Mouse (Mus musculus) regulatory T cell (primary cell): ENCODE measurements around the gene Upk1b.
"Not testable (repeated sequence)": the region's sequence is repeated elsewhere in the genome, so short reads cannot be mapped to it uniquely, and the experiment has no call there.

Experiments
- in situ Hi-C: fragments of 300-600 bp; cut with MboI, MseI; formaldehyde crosslinking; loops from one replicate; pipeline ENCODE4 v1.15.1; 2025; ENCODE audit warnings: high pct_unique_total_duplicates

Gene Upk1b

GRCm38 (mm10) chr16:38800091-38800490 lies at the start of gene Upk1b:
Gene Upk1b (minus strand): TSS chr16:38800328.
- in situ Hi-C loops, result no loop called here

- in situ Hi-C loops, result no loop called here
Measured at GRCm38 (mm10) chr16:38828649-38829048, 28.5 kb upstream of the Upk1b start, which contains the start of gene 4930435E12Rik. Gene 4930435E12Rik (minus strand): TSS chr16:38828749.

- in situ Hi-C loops, result loop anchor here (5.0 kb wide), 1 partner anchor 190 kb away; no protein-coding TSS in a partner anchor
Measured at GRCm38 (mm10) chr16:38812521-38812920, 12.4 kb upstream of the Upk1b start.

GRCm38 (mm10) chr16:38810196-38810595 lies 10.1 kb upstream of the Upk1b start:
- in situ Hi-C loops, result loop anchor here (5.0 kb wide), 1 partner anchor 188 kb away; no protein-coding TSS in a partner anchor

GRCm38 (mm10) chr16:38807796-38808195 lies 7.7 kb upstream of the Upk1b start:
- in situ Hi-C loops, result not testable (repeated sequence)

- in situ Hi-C loops, result no loop called here
Measured at GRCm38 (mm10) chr16:38798957-38799450, 1.1 kb downstream of the Upk1b start.

- in situ Hi-C loops, result no loop called here
Measured at GRCm38 (mm10) chr16:38793120-38793519, 7.0 kb downstream of the Upk1b start.

- in situ Hi-C loops, result no loop called here
Measured at GRCm38 (mm10) chr16:38789966-38790365, 10.2 kb downstream of the Upk1b start.

- in situ Hi-C loops, result no loop called here
Measured at GRCm38 (mm10) chr16:38789016-38789415, 11.1 kb downstream of the Upk1b start.

- in situ Hi-C loops, result no loop called here
Measured at GRCm38 (mm10) chr16:38785301-38785700, 14.8 kb downstream of the Upk1b start.

GRCm38 (mm10) chr16:38782524-38783067 lies 17.5 kb downstream of the Upk1b start:
- in situ Hi-C loops, result no loop called here

- in situ Hi-C loops, result no loop called here
Measured at GRCm38 (mm10) chr16:38781946-38782345, 18.2 kb downstream of the Upk1b start.

GRCm38 (mm10) chr16:38780960-38781572 lies 19.1 kb downstream of the Upk1b start:
- in situ Hi-C loops, result no loop called here

GRCm38 (mm10) chr16:38776342-38776741 lies 23.8 kb downstream of the Upk1b start:
- in situ Hi-C loops, result no loop called here

- in situ Hi-C loops, result no loop called here
Measured at GRCm38 (mm10) chr16:38774964-38775746, 25.0 kb downstream of the Upk1b start.

GRCm38 (mm10) chr16:38772906-38773496 lies 27.1 kb downstream of the Upk1b start:
- in situ Hi-C loops, result no loop called here

- in situ Hi-C loops, result no loop called here
Measured at GRCm38 (mm10) chr16:38771145-38771544, 29.0 kb downstream of the Upk1b start.

- in situ Hi-C loops, result no loop called here
Measured at GRCm38 (mm10) chr16:38769529-38769928, 30.6 kb downstream of the Upk1b start.

GRCm38 (mm10) chr16:38768386-38768785 lies 31.7 kb downstream of the Upk1b start:
- in situ Hi-C loops, result no loop called here

- in situ Hi-C loops, result no loop called here
Measured at GRCm38 (mm10) chr16:38767761-38768160, 32.4 kb downstream of the Upk1b start.

GRCm38 (mm10) chr16:38766671-38767070 lies 33.5 kb downstream of the Upk1b start:
- in situ Hi-C loops, result no loop called here

- in situ Hi-C loops, result no loop called here
Measured at GRCm38 (mm10) chr16:38763508-38763907, 36.6 kb downstream of the Upk1b start.
